Mouse (Mus musculus) spleen, embryonic (tissue): ENCODE results near the gene Podxl.
"Not testable (repeated sequence)": the region's sequence is repeated elsewhere in the genome, so short reads cannot be mapped to it uniquely, and the experiment has no call there.

Experiments used
- CTCF ChIA-PET: fragments of 350-600 bp; sonication (Branson Sonifier 250); formaldehyde crosslinking; loops from one replicate; lab custom pipeline; 2022; lab: Charles Lee

The Podxl gene

DNA sequence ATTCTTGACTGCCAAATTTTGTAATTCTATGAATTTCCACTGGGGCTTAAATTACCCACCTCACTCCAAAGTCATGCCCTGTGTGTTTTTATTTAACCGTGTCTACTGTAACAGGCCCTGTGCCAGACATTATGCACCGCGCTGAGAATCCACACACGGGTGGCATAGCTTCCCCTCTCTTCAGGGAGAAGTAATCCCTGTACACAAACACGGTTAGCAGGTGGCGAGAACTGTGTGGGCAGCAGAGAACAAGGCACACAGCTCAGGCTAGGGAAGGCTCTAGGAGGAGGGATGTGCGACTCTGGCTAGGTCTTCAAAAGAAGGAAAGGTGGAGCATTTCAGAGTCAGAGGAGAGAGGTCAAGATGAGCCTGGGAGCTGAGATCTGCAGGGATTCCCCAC, 3.4 kb upstream of the Podxl start:
- CTCF ChIA-PET: no interaction called here

DNA sequence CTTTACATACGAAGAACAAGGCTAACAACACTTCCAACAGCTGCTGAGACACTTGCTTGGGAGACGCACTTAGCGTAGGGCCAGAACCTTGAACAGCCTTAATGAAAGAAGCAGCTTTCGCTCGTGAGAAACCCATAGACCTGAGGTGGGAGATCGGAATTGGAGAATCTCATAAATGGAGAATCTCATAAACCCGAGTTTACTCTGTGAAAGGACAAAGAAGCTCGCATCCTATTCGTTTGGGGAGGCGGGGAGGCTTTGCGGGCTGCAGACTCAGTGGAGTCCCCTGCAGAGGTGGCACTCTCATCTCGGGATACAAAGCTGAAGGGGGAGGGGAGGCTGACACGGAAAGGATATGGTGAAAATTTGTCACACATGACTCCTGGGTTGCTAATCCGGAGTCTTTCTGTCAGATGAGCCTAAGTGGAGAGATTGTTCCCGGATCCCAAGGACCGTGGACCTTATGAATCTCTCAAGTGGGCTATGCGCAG, 1.2 kb upstream of the Podxl start:
- CTCF ChIA-PET: no interaction called here

DNA sequence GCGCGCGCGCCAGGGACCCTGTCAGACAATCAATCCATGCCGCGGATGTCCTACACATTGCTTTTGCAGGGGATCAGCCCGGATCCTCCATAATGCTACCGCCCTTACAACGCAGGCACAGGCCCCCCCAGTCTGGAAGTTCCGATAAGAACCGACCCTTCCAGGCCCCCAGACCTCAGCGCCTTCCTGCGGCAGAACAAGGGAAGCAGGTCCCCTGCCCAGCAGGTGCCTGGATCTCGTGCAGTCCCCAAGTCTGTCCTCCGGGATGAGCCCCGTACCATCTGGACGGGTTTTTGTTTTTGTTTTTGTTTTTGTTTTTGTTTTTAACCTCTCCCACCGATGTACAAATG, 376 bp upstream of the Podxl start:
- CTCF ChIA-PET: no interaction called here

DNA sequence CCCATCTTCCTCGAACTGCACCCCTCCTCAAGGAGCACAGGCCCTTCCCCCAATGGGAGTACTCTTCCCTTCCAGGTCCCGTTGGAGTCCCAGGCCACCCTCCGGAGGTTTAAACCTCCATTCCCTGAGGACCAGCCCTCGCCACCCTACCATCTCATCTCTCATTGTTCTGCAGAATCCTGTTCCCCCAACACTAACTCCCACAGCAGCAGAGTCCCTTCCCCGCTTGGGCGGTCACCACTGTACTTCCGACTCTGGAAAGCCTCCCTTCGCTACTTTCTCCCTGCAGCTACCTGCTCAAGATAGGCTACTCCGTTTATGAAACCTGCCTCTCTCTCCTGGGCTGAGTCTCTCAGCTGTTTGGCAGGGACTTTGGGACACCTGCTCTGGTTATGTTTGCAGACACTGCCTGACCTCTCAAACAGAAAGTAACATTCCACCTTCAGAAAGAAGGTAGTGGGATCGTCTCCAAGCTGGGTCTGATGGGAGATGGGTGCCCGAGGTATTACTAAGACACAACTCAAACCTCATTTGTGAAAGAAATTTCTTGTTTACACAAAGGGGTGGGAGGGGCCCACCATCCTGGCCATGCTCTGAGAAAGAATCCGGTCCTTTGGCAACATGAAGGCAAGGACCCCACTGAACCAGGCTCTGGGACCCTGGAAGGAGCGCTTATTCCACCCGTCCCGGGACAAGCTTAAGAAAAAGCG, 1.3 kb downstream of the Podxl start:
- CTCF ChIA-PET: no interaction called here

DNA sequence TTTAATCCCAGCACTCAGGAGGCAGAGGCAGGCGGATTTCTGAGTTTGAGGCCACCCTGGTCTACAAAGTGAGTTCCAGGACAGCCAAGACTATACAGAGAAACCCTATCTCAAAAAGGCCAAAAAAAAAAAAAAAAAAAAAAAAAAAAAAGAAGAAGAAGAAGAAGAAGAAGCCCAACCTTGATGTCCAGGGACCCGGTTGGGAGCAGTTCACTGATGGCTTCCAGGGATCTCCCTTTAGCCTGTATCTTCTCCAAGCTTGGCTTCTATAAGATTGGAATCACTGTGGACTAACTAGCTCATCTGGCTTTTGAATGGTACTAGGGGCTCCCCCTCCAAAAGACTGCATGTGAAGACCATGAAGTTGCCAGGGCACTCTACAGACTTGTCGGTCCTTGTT, 1.8 kb downstream of the Podxl start:
- CTCF ChIA-PET: not testable (repeated sequence)

DNA sequence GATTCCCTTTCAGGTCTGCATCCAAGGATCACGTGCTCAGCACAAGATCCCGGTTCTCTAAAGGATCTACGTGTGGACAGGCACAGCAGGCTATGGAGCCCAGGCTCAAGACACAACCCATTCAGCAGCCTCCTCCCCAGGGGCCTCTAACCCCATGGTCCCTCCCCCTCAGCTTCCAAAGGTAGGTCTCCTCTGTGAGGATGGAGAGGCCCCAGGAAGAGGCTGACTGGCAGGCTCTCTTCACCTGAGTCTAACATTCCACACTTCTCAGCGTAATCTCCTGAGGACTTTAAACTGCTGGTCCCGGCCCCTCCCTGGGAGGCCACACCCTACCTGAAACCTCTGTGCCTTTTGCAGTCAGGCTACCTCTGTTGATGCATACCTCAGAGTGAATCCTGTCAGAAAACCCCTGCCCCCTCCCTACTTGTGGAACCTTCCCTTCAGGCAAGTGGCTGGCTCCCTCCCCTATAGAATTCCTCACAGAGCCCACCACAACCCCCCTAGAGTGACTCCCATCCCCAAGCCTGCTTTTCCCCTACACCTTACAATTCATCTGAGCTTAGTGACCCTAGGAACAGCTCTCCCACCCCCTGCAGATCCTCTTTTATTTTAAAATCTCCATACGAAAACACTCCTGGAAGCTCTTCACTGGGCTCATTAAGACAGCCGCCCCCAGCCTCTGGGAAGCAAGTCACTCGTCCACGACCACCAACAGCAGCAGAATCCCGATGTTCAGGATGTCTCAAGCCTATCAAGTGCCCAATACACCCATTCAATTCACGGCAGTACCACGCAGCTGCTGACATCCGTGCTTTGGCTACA, 3.4 kb downstream of the Podxl start:
- CTCF ChIA-PET: no interaction called here

DNA sequence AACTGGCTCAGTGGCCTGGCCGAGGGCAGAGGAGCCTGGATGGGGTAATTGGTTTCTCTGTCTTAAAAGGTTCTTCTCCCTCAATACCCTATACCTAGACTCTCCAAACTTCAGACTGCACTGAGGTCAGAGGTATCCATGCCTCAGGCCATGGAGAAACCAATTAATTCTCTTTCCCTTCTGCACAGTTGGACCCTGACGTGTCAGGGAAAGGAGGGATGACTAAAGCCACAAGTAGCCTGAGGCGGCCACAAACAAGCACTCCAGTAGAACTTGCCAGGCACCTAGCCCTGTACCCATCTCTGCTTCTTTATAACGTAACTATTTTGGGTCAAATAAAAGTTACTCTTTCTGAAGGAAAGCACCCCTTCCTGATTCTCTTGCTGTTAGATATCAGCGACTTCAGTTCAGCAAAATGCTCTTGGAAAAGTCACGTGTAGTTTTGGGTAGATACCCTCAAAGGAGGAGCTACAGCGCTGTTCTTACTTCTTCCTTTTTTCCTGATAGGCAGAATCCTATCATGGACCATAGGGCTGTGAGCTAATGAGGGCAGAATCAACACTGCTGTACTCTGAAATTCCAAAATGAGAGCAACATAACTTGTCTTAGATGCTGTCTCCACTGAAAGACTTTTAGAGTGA, 7.2 kb downstream of the Podxl start:
- CTCF ChIA-PET: no interaction called here

DNA sequence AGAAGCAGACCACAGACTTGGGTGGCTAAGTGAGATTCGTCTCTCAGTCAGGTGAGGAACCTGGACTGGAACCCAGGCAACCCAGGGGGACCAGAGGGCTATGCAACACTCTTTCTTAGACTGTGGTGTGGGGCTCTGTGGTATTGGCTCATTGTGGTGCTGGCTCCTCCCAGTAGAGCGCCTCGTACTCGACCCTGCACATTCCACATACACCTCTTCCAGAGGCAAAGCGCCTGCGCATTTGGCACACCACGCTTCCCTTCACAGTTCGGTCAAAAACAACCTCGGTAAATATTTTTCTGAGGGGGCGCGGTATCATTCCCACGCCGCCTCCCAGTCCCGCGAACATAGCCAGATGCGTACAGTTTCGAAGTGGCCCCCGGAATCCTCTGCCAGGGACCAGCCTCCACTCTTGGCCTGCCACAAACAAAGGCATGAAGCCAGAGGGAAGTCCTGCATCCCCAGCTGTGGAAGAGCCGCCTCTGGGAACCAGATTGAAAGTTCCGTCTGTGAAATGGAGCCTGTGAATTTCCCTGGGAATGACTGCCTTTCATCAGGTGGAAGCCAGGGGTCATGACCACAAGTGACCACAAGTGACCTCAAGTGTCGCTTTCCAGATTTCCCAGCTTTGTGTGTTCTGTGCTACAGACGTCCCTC, 12.8 kb downstream of the Podxl start:
- CTCF ChIA-PET: no interaction called here

DNA sequence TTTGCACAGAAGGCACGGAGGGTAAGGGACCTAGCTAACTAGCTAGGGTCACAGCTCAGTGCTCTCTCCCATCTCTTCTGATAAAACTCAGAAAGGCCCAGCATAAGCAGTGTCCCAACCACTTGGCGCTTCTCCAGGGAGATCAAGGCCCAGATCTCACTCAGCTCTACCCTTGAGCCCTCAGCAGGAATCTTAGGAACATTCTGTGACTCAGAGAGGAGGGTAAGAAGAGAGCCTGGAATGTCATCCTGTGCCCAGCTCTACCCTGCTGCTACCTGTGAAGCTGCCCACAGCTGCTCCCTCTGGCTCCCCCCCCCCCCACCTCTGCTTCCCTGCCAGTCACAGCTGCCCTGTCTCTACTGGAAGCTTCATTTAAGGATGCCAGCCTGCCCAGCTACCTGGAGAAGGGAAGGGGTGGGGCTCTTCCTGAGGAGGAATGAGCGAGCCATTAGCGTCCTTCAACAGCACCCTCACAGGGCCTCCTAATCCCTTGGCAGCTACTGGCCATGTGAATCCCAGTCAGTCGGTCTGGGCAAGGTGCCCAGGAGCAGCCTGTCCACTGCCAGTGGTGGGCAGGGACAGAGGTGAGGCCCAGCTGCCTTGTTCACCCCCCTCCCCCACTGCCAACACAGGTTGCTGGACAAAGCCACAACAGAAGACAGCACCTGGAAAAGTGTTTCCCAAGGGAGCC, 14.3 kb downstream of the Podxl start:
- CTCF ChIA-PET: no interaction called here

DNA sequence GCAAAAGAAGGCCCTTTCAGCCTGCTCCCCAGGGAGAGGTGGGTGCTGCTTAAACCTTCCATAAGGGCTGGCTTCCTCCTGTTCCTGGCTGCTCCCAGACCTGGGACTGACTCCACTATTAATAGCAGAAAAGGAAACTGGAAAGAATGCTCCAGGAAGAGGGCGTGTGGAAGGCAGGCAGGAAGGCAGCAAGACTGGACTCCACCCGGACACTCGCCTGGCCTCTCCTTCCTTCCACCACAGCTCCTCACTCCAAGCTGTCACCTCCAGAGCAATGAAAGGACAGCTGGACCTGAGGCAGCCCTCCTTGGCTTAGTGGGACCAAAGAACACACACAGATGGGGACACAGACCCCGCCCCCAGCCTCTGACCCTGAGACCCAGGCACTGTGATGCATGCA, 19.5 kb downstream of the Podxl start:
- CTCF ChIA-PET: no interaction called here

DNA sequence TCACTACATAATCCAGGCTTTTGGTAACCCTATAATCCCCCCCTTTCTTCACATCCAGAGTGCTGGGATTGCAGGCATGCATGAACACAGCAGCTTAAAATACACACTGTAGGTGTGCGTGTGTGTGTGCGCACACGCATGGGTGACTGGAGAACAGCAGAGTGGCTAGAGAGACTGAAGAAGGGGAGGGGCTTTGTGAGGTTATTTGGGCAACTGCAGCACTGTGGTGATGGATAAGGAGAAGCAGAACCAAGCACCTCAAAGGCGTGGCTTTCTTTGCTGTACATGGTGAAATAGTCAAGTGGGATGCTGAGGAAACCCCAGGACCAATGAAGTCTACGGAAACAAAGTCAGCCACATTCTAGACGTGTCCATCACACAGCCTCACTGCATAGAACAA, 23.8 kb downstream of the Podxl start:
- CTCF ChIA-PET: no interaction called here

DNA sequence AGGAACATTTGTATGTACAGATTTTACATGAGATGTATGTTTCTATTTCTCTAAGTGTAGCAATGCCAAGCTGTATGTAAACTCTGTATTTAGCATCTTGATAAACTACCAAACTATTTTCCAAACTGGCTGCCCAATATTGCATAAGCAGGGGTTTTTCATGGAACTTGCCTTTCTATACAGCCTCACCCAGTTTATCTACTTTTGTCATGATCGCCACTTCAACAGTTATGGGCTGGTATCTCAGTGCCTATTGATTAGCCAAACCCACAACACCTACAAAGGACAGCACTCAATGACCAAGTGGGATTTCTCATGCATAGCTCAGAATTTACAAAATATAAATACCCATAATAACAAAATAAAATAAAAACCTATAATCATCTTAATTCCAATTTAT, 25.7 kb downstream of the Podxl start:
- CTCF ChIA-PET: no interaction called here

DNA sequence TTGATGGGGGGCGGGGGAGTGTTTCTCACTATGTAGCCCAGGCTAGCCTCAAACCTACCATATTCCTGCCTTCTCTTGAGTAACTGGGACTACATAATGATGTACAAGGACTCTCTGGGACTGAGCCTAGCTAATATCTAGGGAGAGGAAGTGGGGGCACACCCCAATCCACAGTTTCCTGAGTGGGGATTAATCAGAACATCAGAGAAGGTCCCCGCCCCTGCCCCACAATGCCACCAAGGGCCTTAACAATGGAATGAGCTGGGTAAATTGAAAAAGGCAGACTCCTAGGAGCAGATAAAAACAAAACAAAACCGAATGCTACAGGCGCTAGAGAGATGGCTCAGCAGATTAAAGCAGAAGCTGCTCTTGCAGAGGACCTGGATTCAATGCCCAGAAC, 26.6 kb downstream of the Podxl start:
- CTCF ChIA-PET: no interaction called here

DNA sequence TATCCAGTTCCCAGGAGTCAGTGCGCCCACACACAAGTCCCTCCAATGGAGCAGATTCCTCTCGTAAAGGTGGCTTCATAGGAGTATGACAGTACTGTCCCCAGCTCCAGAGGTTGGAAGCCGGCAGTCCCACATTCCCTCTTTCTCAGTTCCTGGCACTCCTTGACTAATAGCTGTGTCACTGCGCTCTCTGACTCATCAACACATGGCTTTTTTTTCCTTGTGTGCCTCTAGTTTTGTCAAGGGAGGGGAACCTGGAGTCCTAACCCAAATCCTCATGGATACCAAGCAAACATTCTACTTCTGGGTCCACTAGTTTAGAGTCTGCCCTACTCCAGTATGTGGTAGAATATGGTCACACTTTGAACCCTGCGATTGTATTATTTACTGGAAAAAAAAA, 29.1 kb downstream of the Podxl start:
- CTCF ChIA-PET: no interaction called here

DNA sequence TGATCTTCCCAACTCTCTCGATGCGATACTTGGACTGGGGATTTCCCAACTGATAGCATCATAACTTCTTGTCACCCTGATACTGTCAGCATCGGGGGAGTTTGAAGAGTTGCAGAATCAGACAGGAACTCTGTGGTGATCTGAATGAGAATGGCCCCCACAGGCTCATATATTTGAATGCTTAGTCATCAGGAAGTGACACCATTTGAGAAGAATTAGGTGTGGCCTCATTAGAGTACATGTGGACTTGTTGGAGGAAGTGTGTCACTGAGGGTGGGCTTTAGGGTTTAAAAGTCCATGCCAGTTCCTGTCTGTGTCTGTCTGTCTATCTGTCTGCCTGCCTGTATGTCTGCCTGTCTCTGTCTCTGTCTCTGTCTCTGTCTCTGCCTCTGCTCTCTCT, 31.9 kb downstream of the Podxl start:
- CTCF ChIA-PET: no interaction called here

DNA sequence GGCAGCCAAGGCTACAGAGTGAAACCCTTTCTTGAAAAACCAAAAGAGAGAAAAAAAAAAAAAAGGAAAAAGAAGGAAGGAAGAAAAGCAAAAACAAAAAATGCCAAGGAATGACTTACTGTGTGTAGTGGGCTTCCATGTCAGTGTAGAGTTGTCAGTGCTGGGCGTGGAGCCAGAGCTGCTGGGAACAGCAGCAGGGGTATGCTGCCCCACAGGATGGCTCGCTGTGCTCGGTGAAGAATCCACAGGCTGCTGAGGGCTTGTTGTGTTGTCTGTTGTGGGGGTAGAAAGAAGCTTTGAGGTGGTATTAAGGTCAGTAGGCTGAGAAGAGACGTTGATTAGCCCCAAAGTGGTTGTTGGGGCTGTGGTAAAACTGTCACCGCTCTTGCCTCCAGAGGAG, 35.4 kb downstream of the Podxl start:
- CTCF ChIA-PET: no interaction called here

DNA sequence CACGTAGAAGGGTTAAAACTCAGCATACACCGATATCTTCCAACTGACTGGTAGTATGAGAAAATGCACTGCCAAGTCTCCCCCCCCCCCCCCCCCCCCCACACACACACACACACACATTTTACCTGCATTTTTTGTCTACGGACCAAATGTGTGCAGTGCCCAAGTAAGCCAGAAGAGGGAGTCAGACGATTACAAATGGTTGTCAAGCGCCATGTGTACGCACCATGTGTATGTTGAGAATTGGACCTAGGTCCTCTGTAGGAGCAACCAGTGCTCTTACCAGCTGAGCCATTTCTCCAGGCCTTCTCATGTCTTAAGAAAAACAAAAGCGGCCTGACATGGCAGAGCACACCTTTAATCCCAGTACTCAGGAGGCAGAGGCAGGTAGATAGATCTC, 35.9 kb downstream of the Podxl start:
- CTCF ChIA-PET: no interaction called here

DNA sequence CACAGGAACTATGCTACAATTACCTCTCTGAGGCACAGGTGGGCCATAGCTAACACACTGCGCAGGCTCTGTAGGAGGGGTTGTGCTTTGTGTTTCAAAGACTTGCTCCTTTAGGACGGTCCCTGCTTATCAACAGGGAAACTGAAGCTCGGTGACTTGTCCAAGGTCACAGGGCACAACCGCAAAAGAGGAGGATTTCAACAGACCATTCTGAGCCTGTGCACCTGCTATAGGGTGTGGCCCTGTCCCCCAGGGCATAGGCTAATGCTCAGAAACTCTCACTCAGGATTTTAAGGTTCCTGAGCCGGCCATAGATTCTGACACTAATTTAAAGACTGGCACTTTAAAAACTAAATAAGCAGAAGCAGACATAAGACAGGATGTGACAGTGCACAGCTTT, 36.9 kb downstream of the Podxl start:
- CTCF ChIA-PET: no interaction called here

DNA sequence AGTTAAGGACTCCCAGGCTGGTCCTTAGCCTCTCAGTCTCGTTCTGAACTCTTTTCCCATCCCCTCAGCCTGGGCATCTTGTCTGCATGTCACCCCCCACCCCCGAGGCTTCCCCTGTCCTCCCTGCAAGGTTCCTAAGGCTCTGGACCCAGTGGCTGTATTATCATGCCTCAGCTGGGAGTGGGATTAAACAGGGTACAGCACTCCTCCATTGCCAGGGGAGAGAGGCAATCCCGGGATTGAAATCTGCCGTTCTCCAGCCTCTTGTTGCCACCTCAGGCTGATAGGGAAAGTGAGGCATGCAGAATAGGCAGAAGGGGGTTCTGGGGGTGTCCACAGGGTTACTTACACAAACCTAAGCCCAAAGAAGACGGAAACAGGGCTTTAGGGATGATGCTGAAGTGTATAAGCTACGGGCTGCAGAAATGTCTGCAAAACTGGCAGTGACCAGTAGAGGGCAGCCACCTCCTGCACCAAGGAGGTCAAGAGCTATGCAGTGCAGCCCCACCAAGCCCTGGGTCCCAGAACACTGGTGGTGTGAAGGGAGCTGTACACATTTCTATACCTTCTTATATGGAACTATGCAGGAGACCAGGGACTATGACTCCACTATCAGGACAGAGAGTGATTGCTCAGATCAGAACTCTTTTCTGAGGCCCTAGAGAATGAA, 38.4 kb downstream of the Podxl start:
- CTCF ChIA-PET: no interaction called here

DNA sequence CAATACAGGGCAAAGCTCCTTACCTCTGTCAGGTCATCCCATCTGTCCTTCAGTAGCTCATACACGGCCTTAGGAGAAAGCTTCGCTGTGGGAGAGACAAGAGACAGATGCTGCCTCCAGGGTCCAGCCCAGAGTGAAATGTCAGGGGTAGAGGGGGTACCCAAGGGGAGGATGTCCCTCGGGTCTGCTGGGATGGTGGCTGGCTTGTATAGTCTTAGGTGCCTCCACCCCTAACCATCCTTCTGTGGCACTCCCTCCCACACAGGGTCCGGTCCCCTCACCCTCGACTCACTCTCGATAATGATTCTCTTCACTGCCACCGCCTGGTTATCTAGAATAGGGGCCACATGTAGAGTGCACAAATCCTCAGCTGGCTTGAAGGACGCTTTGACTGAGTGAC, 39.1 kb downstream of the Podxl start:
- CTCF ChIA-PET: no interaction called here

DNA sequence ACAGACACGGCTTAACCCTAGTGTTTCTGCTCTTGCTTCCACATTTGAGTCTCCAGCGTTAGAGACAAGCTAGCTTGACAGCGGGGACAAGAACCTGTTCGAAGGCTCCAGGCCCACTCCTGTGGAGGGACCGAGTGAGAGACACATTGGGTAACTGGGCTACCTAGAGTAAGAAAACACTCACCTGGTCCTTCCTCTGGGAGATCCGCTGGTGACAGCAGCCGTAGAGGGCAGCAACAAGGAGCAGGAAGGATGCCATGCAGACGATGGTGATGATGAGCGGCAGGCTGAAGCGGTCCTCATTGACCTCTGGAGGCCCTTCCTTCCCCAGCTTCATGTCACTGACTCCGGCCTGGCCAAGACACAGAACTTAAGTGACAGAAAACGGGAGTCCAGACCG, 39.7 kb downstream of the Podxl start:
- CTCF ChIA-PET: no interaction called here
